Mouse (Mus musculus) kidney, adult 2 months (tissue): ENCODE results near the gene Armc8.

Experiments
- CTCF ChIP-seq: fragments of 200-500 bp; conservative IDR thresholded peaks from 2 replicates; pipeline ENCODE4 v1.5.1; 2011; ENCODE audit warnings: low read depth, mild to moderate bottlenecking, control low read depth, low read length, moderate library complexity, mixed read lengths; ENCODE audit not compliant: insufficient read depth, insufficient read length
- POLR2A ChIP-seq: fragments of 200-500 bp; IDR thresholded peaks from one replicate; pipeline ENCODE4 v1.6.1; 2011; ENCODE audit warnings: low read depth, low read length, control low read depth

- TF ChIP-seq CTCF = no peak
- no peak for TF ChIP-seq POLR2A
These were observed 22.4 kb downstream of the Armc8 start for GRCm38 (mm10) chr9:99546259-99546658.
